Mouse (Mus musculus) ES-E14 (cell line): ENCODE measurements around the gene BC051665.

Experiments used
- HCFC1 ChIP-seq: IDR thresholded peaks from 2 replicates; pipeline ENCODE4 v1.6.1; 2012; ENCODE audit warnings: low read length, inconsistent platforms, borderline replicate concordance; ENCODE audit not compliant: insufficient read depth
- ZC3H11A ChIP-seq: IDR thresholded peaks from 2 replicates; pipeline ENCODE4 v1.6.1; 2012; ENCODE audit warnings: low read depth, mild to moderate bottlenecking, inconsistent platforms, low read length, borderline replicate concordance

GRCm38 (mm10) chr13:60757292-60757691, 28.9 kb downstream of the BC051665 start:
- TF ChIP-seq ZC3H11A (no peak), HCFC1 (no peak)
